Mouse (Mus musculus) intestine, embryonic 15.5 days (tissue): ENCODE results near the gene C330007P06Rik. TPM values are rescaled to one million over a fixed set of nuclear protein-coding genes. Genes with fewer than 3 reads are reported as not detected.
A peak's percentile ranks its signal among the peaks of the same experiment; 100 is the strongest.

Source experiments
- ATAC-seq: fragments of 200-750 bp; cut with Nextera tagmentation; 2 replicates; pipeline ENCODE4 v1.8.0; 2017; ENCODE audit warnings: moderate TSS enrichment, moderate library complexity
- H3K27ac ChIP-seq: fragments of 300-500 bp; sonication (generic); 2 replicates; pipeline ENCODE4 v1.5.1; 2015; ENCODE audit warnings: mild to moderate bottlenecking, inconsistent platforms
- H3K27me3 ChIP-seq: fragments of 300-500 bp; sonication (generic); replicated peaks from 2 replicates; pipeline ENCODE4 v1.6.1; 2015; ENCODE audit warnings: inconsistent platforms
- H3K36me3 ChIP-seq: fragments of 300-500 bp; sonication (generic); 2 replicates; pipeline ENCODE4 v1.6.1; 2015; ENCODE audit warnings: inconsistent platforms
- H3K4me1 ChIP-seq: fragments of 300-500 bp; sonication (generic); replicated peaks from 2 replicates; pipeline ENCODE4 v1.6.1; 2015; ENCODE audit warnings: inconsistent platforms
- H3K4me2 ChIP-seq: fragments of 300-500 bp; sonication (generic); replicated peaks from 2 replicates; pipeline ENCODE4 v1.6.1; 2015; ENCODE audit warnings: mild to moderate bottlenecking, inconsistent platforms
- H3K4me3 ChIP-seq: fragments of 300-500 bp; sonication (generic); replicated peaks from 2 replicates; pipeline ENCODE4 v1.5.1; 2015; ENCODE audit warnings: inconsistent platforms
- H3K9ac ChIP-seq: fragments of 300-500 bp; sonication (generic); 2 replicates; pipeline ENCODE4 v1.6.1; 2015; ENCODE audit warnings: inconsistent platforms
- H3K9me3 ChIP-seq: fragments of 300-500 bp; sonication (generic); 2 replicates; pipeline ENCODE4 v1.6.1; 2016; ENCODE audit warnings: inconsistent platforms
- WGBS: fragments of 180-500 bp; shearing (Covaris S2); methylation state at CpG from one replicate; pipeline ENCODE4 v1.1.7; 2015; 5-methylcytosine and 5-hydroxymethylcytosine counted together
- polyA plus RNA-seq: library from polyadenylated mRNA; unstranded; fragments of >200 nt; fragmentation: Nextera tagmentation; extraction: Ambion mirVana; gene quantifications from 2 replicates; pipeline ENCODE4 v1.2.1, GENCODE M21; 2015

Gene C330007P06Rik
- polyA plus RNA-seq, 1 experiment from 2014 or later = 28.6 TPM

- Histone ChIP-seq H3K4me1 (no peaks in the 10 kb centered on the region), H3K4me2 (no peak overlapping the region), H3K4me3 (no peak overlapping the region), H3K27ac (no peak overlapping the region), H3K9me3 (no peaks in the 10 kb centered on the region), H3K9ac (no peak overlapping the region), H3K27me3 (no peaks in the 10 kb centered on the region), H3K36me3 (no peaks in the 10 kb centered on the region)
- WGBS = 70% methylated on average over 3 of the region's 3 CpGs
- no peak for ATAC-seq
Observed at GRCm38 (mm10) chrX:36870372-36870771, 3.5 kb downstream of the C330007P06Rik start.

- Histone ChIP-seq H3K9me3 (no peaks in the 10 kb centered on the region), H3K4me3 (peak overlapping the region; percentile 38), H3K4me2 (0 out of 2 replicates have a peak overlapping the region, but pooled peaks have one; percentile 30), H3K4me1 (no peaks in the 10 kb centered on the region), H3K27me3 (no peaks in the 10 kb centered on the region), H3K9ac (no peak overlapping the region), H3K36me3 (no peaks in the 10 kb centered on the region), H3K27ac (no peak overlapping the region)
- no peak; the same call in 1 of the 2 replicates for ATAC-seq
- WGBS = 55% methylated on average over 8 of the region's 8 CpGs
Observed at GRCm38 (mm10) chrX:36864609-36865328, 9.1 kb downstream of the C330007P06Rik start.

GRCm38 (mm10) chrX:36863766-36864608 lies 9.9 kb downstream of the C330007P06Rik start:
- no peaks in the 10 kb centered on the region for H3K36me3 ChIP-seq
- no peaks in the 10 kb centered on the region for H3K4me1 ChIP-seq
- peak overlapping the region; percentile 38 for H3K4me3 ChIP-seq
- ATAC-seq = peak; percentile 95
- no peaks in the 10 kb centered on the region for H3K27me3 ChIP-seq
- H3K27ac ChIP-seq = 0 out of 2 replicates have a peak overlapping the region, but pooled peaks have one; percentile 27
- 17% methylated on average over 43 of the region's 44 CpGs for WGBS
- H3K9ac ChIP-seq = peak overlapping the region; percentile 28; the same call in 1 of the 2 replicates
- H3K4me2 ChIP-seq = peak overlapping the region; percentile 49
- no peaks in the 10 kb centered on the region for H3K9me3 ChIP-seq

DNA sequence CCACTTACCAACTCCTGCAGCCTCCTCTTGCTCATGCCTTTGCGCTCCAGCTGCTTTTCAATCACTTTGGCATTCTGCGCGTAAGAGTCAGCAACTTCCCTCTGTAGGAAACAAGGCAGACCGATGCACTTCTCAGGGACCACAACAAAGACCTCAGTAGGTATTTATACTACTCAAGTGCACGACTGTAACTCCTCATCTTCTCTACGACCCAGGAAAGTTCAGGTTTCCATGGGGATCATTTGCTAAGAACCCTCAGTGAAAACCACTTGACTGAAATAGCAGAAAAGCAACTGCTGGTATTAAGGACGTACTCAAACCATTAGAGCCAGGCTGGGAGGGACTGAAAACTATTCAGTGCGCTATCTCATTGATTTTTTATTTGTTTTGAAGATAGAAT lies 21.3 kb downstream of the C330007P06Rik start:
- Histone ChIP-seq H3K27me3 (no peaks in the 10 kb centered on the region), H3K9ac (no peak overlapping the region), H3K4me3 (no peak overlapping the region), H3K9me3 (no peaks in the 10 kb centered on the region), H3K27ac (no peak overlapping the region), H3K4me2 (no peak overlapping the region), H3K36me3 (no peaks in the 10 kb centered on the region), H3K4me1 (no peaks in the 10 kb centered on the region)
- no peak for ATAC-seq
- 83% methylated on average over 8 of the region's 8 CpGs for WGBS

DNA sequence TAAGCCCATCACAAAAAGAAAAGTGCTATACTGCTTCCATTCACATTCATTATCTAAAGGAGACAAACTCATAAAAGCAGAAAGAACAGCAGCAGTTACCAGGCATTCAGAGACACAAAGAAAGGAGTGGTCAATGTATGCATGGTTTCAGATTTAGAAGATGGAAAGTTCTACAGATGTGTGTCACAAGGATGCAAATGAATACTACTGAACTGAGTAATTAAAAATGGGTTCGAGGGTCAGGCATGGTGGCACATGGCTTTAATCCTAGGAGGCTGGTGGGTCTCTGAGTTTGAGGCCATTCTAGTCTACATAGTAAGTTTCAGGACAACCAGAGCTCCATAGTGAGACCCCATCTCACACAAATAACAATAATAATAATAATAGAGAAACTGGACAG lies 26.8 kb downstream of the C330007P06Rik start:
- H3K4me2 ChIP-seq = no peak overlapping the region
- H3K9ac ChIP-seq = no peak overlapping the region
- no peaks in the 10 kb centered on the region for H3K27me3 ChIP-seq
- ATAC-seq = no peak
- no peak overlapping the region for H3K27ac ChIP-seq
- no peaks in the 10 kb centered on the region for H3K36me3 ChIP-seq
- no peaks in the 10 kb centered on the region for H3K4me1 ChIP-seq
- 79% methylated on average over 1 of the region's 1 CpGs for WGBS
- no peaks in the 10 kb centered on the region for H3K9me3 ChIP-seq
- no peak overlapping the region for H3K4me3 ChIP-seq

GRCm38 (mm10) chrX:36843346-36843990 lies 30.4 kb downstream of the C330007P06Rik start:
- 64% methylated on average over 4 of the region's 4 CpGs for WGBS
- Histone ChIP-seq H3K9ac (no peak overlapping the region), H3K9me3 (no peaks in the 10 kb centered on the region)

DNA sequence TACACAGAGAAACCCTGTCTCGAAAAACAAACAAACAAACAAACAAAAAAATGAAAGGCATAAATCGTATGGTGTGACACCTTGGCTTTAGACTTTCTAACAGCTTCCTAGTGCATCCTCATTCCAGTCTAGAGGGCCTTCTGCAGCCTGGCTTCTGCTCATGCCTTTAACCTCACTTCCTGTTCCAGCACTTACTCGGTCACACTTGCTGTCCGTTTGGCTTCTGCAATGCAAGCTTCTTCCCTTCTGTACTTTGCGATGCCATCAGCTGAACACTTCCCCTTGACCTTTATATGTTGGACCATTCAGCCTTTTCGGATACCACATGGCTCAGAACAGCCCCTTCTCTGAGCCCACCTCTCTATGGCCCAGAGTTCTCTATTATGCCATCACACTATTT lies 32.2 kb downstream of the C330007P06Rik start:
- ATAC-seq = no peak
- 86% methylated on average over 6 of the region's 6 CpGs for WGBS
- Histone ChIP-seq H3K4me3 (no peak overlapping the region), H3K27ac (no peak overlapping the region), H3K4me2 (no peak overlapping the region), H3K36me3 (no peaks in the 10 kb centered on the region), H3K9ac (no peak overlapping the region), H3K4me1 (no peaks in the 10 kb centered on the region), H3K9me3 (no peaks in the 10 kb centered on the region), H3K27me3 (no peaks in the 10 kb centered on the region)

More at GRCm38 (mm10) chrX:36843346-36843990, 30.4 kb downstream of the C330007P06Rik start:
- H3K4me1 ChIP-seq = no peaks in the 10 kb centered on the region
- no peaks in the 10 kb centered on the region for H3K36me3 ChIP-seq
- no peak overlapping the region for H3K27ac ChIP-seq
- no peak for ATAC-seq
- H3K4me3 ChIP-seq = no peak overlapping the region
- H3K4me2 ChIP-seq = no peak overlapping the region
- H3K27me3 ChIP-seq = no peaks in the 10 kb centered on the region

GRCm38 (mm10) chrX:36839391-36839790 lies 34.5 kb downstream of the C330007P06Rik start:
- H3K27me3 ChIP-seq = no peaks in the 10 kb centered on the region
- H3K9me3 ChIP-seq = no peaks in the 10 kb centered on the region
- H3K9ac ChIP-seq = no peak overlapping the region
- no peaks in the 10 kb centered on the region for H3K36me3 ChIP-seq
- WGBS = 74% methylated on average over 7 of the region's 7 CpGs
- no peak overlapping the region for H3K27ac ChIP-seq
- no peaks in the 10 kb centered on the region for H3K4me1 ChIP-seq
- no peak overlapping the region for H3K4me3 ChIP-seq
- ATAC-seq = no peak
- no peak overlapping the region for H3K4me2 ChIP-seq

GRCm38 (mm10) chrX:36837069-36837676 lies 36.7 kb downstream of the C330007P06Rik start:
- Histone ChIP-seq H3K27ac (no peak overlapping the region), H3K4me2 (no peak overlapping the region), H3K9ac (no peak overlapping the region), H3K4me3 (no peak overlapping the region), H3K4me1 (no peaks in the 10 kb centered on the region), H3K27me3 (no peaks in the 10 kb centered on the region), H3K36me3 (no peaks in the 10 kb centered on the region), H3K9me3 (no peaks in the 10 kb centered on the region)
- WGBS = 59% methylated on average over 6 of the region's 6 CpGs
- peak; percentile 55; the same call in 1 of the 2 replicates for ATAC-seq

DNA sequence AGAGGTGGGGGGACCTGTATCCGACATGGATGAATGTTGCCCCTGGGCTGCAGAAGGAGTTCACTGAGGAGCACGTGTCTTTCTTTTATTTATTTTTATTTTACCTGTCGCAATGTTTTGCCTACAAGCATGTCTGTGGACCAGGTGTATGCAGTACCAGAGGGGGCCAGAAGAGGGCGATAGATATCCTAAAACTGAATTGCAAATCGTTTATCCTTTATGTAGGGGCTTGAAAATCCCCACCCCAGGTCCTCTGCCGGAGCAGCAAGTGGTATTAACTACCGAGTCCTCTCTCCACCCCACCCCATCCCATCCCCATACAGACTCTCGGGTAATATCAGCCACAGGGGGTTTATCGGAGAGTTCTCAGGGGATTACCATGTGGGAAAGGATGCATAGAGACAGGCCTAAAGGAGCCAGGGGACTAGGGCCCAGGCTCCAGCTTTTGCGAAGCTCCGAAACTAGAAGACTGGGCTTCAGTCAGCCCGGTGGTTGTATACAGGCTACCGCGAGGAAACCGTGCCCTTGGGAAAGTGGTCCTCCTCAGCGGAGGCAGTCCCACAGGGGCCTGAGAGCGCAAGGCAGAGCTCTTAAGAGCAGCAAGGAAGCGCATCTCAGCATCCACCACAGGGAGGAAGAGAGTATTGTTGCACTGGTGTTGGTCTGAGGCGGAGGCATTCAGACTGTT lies 40.4 kb downstream of the C330007P06Rik start:
- no peak overlapping the region for H3K4me3 ChIP-seq
- 34% methylated on average over 19 of the region's 19 CpGs for WGBS
- H3K4me2 ChIP-seq = peak overlapping the region; percentile 31; the same call in 1 of the 2 replicates
- 0 out of 2 replicates have a peak overlapping the region, but pooled peaks have one; percentile 13 for H3K9ac ChIP-seq
- ATAC-seq = no peak
- H3K27me3 ChIP-seq = no peaks in the 10 kb centered on the region
- H3K4me1 ChIP-seq = 0 out of 2 replicates have a peak, but pooled peaks cover 4% of the 10 kb centered on the region
- no peaks in the 10 kb centered on the region for H3K36me3 ChIP-seq
- no peaks in the 10 kb centered on the region for H3K9me3 ChIP-seq
- H3K27ac ChIP-seq = no peak overlapping the region

- no peaks in the 10 kb centered on the region for H3K9me3 ChIP-seq
- no peak overlapping the region for H3K4me2 ChIP-seq
- WGBS = 54% methylated on average over 4 of the region's 4 CpGs
- 0 out of 2 replicates have a peak, but pooled peaks cover 4% of the 10 kb centered on the region for H3K4me1 ChIP-seq
- no peak overlapping the region for H3K4me3 ChIP-seq
- no peaks in the 10 kb centered on the region for H3K27me3 ChIP-seq
- no peaks in the 10 kb centered on the region for H3K36me3 ChIP-seq
- H3K27ac ChIP-seq = no peak overlapping the region
- ATAC-seq = no peak
- H3K9ac ChIP-seq = no peak overlapping the region
Observed at GRCm38 (mm10) chrX:36831632-36832031, 42.3 kb downstream of the C330007P06Rik start.
